Mouse (Mus musculus) ES-Bruce4 (cell line): ENCODE measurements around the gene Ppp2r5e. TPM values are rescaled to one million over a fixed set of nuclear protein-coding genes. Genes with fewer than 3 reads are reported as not detected.

Experiments used
- H3K27ac ChIP-seq: 2 replicates; pipeline ENCODE4 v1.5.1; 2012; ENCODE audit warnings: low read length, inconsistent platforms; ENCODE audit not compliant: insufficient read depth
- H3K27me3 ChIP-seq: 2 replicates; pipeline ENCODE4 v1.6.1; 2012; ENCODE audit warnings: mild to moderate bottlenecking, low read length, inconsistent platforms; ENCODE audit not compliant: control insufficient read depth, poor library complexity, insufficient read depth, severe bottlenecking
- H3K36me3 ChIP-seq: 2 replicates; pipeline ENCODE4 v1.6.1; 2012; ENCODE audit warnings: inconsistent platforms, mild to moderate bottlenecking, low read length, moderate library complexity; ENCODE audit not compliant: control insufficient read depth, poor library complexity, insufficient read depth, severe bottlenecking
- H3K4me1 ChIP-seq: one replicate; pipeline ENCODE4 v1.8.1; 2011; ENCODE audit warnings: low read length; ENCODE audit not compliant: control insufficient read depth, insufficient read depth
- H3K4me3 ChIP-seq: 2 replicates; pipeline ENCODE4 v1.5.1; 2011; ENCODE audit warnings: low read depth, mild to moderate bottlenecking, low read length
- H3K9ac ChIP-seq: 2 replicates; pipeline ENCODE4 v1.6.1; 2012; ENCODE audit warnings: low read depth, mild to moderate bottlenecking, inconsistent platforms; ENCODE audit not compliant: poor library complexity, severe bottlenecking
- H3K9me3 ChIP-seq: replicated peaks from 2 replicates; pipeline ENCODE4 v1.6.1; 2012; ENCODE audit warnings: mild to moderate bottlenecking, low read length, inconsistent platforms; ENCODE audit not compliant: control insufficient read depth, poor library complexity, insufficient read depth, severe bottlenecking
- CTCF ChIP-seq: IDR thresholded peaks from one replicate; pipeline ENCODE4 v1.8.1; 2011; ENCODE audit warnings: low read depth, low read length
- EP300 ChIP-seq: IDR thresholded peaks from 2 replicates; pipeline ENCODE4 v1.6.1; 2011; ENCODE audit warnings: low read depth, low read length; ENCODE audit not compliant: insufficient read depth
- POLR2A ChIP-seq: IDR thresholded peaks from one replicate; pipeline ENCODE4 v1.8.1; 2011; ENCODE audit warnings: low read length; ENCODE audit not compliant: insufficient read depth
- polyA plus RNA-seq: library from polyadenylated mRNA; stranded (reverse); fragments of >200 nt; gene quantifications from 2 replicates; pipeline ENCODE4 v1.2.4, GENCODE M21; 2011; ENCODE audit warnings: low read depth; ENCODE audit not compliant: missing spikeins, insufficient read depth, insufficient read length

The Ppp2r5e gene
- polyA plus RNA-seq, 1 experiment, result 51.0 TPM

- H3K9me3 ChIP-seq, result no peaks in the 10 kb centered on the region
- no peak overlapping the region for H3K4me3 ChIP-seq
- no peaks in the 10 kb centered on the region for H3K27me3 ChIP-seq
- H3K9ac ChIP-seq, result no peak overlapping the region
- peaks cover 2% of the 10 kb centered on the region for H3K4me1 ChIP-seq
- no peaks in the 10 kb centered on the region for H3K36me3 ChIP-seq
- no peak overlapping the region for H3K27ac ChIP-seq
- TF ChIP-seq CTCF (no peak), POLR2A (no peak), EP300 (no peak)
Measured at GRCm38 (mm10) chr12:75560681-75561387, 35.2 kb downstream of the Ppp2r5e start.

GRCm38 (mm10) chr12:75559196-75559595 is 36.8 kb downstream of the Ppp2r5e start:
- H3K9ac ChIP-seq, result no peak overlapping the region
- TF ChIP-seq CTCF (no peak), EP300 (no peak), POLR2A (no peak)
- no peaks in the 10 kb centered on the region for H3K36me3 ChIP-seq
- H3K4me3 ChIP-seq, result no peak overlapping the region
- peaks cover 2% of the 10 kb centered on the region for H3K4me1 ChIP-seq
- no peaks in the 10 kb centered on the region for H3K27me3 ChIP-seq
- no peak overlapping the region for H3K27ac ChIP-seq
- no peaks in the 10 kb centered on the region for H3K9me3 ChIP-seq

GRCm38 (mm10) chr12:75557813-75558212 is 38.2 kb downstream of the Ppp2r5e start:
- Histone ChIP-seq H3K4me3 (no peak overlapping the region), H3K9ac (no peak overlapping the region), H3K27ac (no peak overlapping the region), H3K36me3 (no peaks in the 10 kb centered on the region), H3K27me3 (no peaks in the 10 kb centered on the region), H3K9me3 (no peaks in the 10 kb centered on the region), H3K4me1 (no peaks in the 10 kb centered on the region)
- no peak for TF ChIP-seq EP300

- no peak for TF ChIP-seq POLR2A
- no peak for TF ChIP-seq CTCF
Measured at GRCm38 (mm10) chr12:75555032-75555431, 41.0 kb downstream of the Ppp2r5e start.

GRCm38 (mm10) chr12:75552296-75552695 is 43.7 kb downstream of the Ppp2r5e start:
- Histone ChIP-seq H3K36me3 (no peaks in the 10 kb centered on the region), H3K9ac (no peak overlapping the region), H3K4me3 (no peak overlapping the region), H3K9me3 (no peaks in the 10 kb centered on the region), H3K4me1 (no peaks in the 10 kb centered on the region), H3K27me3 (no peaks in the 10 kb centered on the region), H3K27ac (no peak overlapping the region)
- TF ChIP-seq EP300 (no peak), CTCF (no peak), POLR2A (no peak)

More at GRCm38 (mm10) chr12:75555032-75555431, 41.0 kb downstream of the Ppp2r5e start:
- H3K9ac ChIP-seq, result no peak overlapping the region
- no peak overlapping the region for H3K27ac ChIP-seq
- H3K9me3 ChIP-seq, result no peaks in the 10 kb centered on the region
- no peaks in the 10 kb centered on the region for H3K36me3 ChIP-seq
- no peak overlapping the region for H3K4me3 ChIP-seq
- H3K27me3 ChIP-seq, result no peaks in the 10 kb centered on the region
- no peaks in the 10 kb centered on the region for H3K4me1 ChIP-seq

DNA sequence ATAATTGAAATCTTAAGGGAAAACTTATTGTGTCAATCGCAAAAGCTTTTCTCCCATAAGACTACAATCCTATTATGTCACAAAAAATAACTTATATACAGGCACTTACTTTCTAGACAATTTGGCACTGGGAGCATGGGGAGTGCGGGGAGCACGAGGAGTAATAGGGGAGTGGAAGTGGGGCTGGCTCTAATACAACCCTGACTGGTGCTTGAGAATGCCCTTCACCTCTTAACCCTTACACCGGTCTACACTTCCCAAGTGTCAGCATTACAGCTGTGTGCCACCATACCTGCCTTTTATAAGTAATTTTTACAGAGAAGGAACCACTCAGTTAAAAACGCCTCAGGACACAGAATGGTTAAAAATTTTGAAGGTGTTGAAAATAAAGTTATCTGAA is 44.4 kb downstream of the Ppp2r5e start:
- H3K4me3 ChIP-seq, result no peak overlapping the region
- no peaks in the 10 kb centered on the region for H3K4me1 ChIP-seq
- TF ChIP-seq POLR2A (no peak), EP300 (no peak), CTCF (no peak)
- H3K9ac ChIP-seq, result no peak overlapping the region
- H3K27me3 ChIP-seq, result no peaks in the 10 kb centered on the region
- no peaks in the 10 kb centered on the region for H3K9me3 ChIP-seq
- H3K36me3 ChIP-seq, result no peaks in the 10 kb centered on the region
- no peak overlapping the region for H3K27ac ChIP-seq
